8 mouse cellular contexts compared by ENCODE assay signal in genomic region chr4:40843726-40844125, GRCm38 (mm10). TPM values are rescaled to one million over a fixed set of nuclear protein-coding genes. Genes with fewer than 3 reads are reported as not detected.
DNase-seq lines count a peak whose midpoint lies in the region; ATAC-seq and TF ChIP-seq lines count a peak whose summit lies in the region.

No protein-coding gene starts in this region.

- no peak for DNase-seq in left cerebral cortex, adult 2 months (ENCODE audit: extremely low spot score in 1 of 2, low spot score in 2 of 2)
- no peak for DNase-seq in left cerebral cortex, adult 11 months (ENCODE audit: low spot score)
- no peak for DNase-seq in embryonic facial prominence, embryonic 10.5 days (ENCODE audit: low spot score)
- DNase-seq in heart, postnatal 0 days (ENCODE audit: low spot score) = no peak
- DNase-seq in layer of hippocampus, adult 9-10 months (ENCODE audit: low spot score) = no peak
- DNase-seq in layer of hippocampus, adult 11-12 months (ENCODE audit: low spot score) = no peak
- DNase-seq in c-Kit-positive CD71-positive TER-119-positive erythroid progenitor cells, embryonic 14.5 days (ENCODE audit: low spot score) = no peak

- ATAC-seq in heart, postnatal 0 days (ENCODE audit: insufficient read depth, low read depth) = no peak
- ATAC-seq in liver, embryonic 16.5 days (ENCODE audit: low read depth) = no peak

- intact Hi-C loops in left cerebral cortex, adult 2 months (cut with DNase I) = no loop called here

- TF ChIP-seq EP300 in heart, postnatal 0 days (IDR thresholded peaks at IDR 0.05; ENCODE audit: low read depth) = no peak

- H3K36me3 ChIP-seq in embryonic facial prominence, embryonic 10.5 days (replicated peaks) = peaks cover 5% of the 10 kb centered on the region; the same call in 1 of the 2 replicates
- H3K36me3 ChIP-seq in heart, postnatal 0 days (replicated peaks; ENCODE audit: control insufficient read depth, insufficient read depth, low read length) = no peaks in the 10 kb centered on the region
- peaks cover 4% of the 10 kb centered on the region for H3K36me3 ChIP-seq in liver, embryonic 16.5 days (ENCODE audit: control insufficient read depth, insufficient read depth)

- no peak overlapping the region; the same call in 1 of the 2 replicates for H3K9ac ChIP-seq in heart, postnatal 0 days (replicated peaks; ENCODE audit: low read depth, low read length)
- H3K9ac ChIP-seq in liver, embryonic 16.5 days (ENCODE audit: low read depth, low read length) = no peak overlapping the region

- H3K9me3 ChIP-seq in embryonic facial prominence, embryonic 10.5 days = no peaks in the 10 kb centered on the region
- H3K9me3 ChIP-seq in heart, postnatal 0 days (replicated peaks; ENCODE audit: control insufficient read depth, low read length) = no peaks in the 10 kb centered on the region
- no peaks in the 10 kb centered on the region for H3K9me3 ChIP-seq in liver, embryonic 16.5 days (replicated peaks; ENCODE audit: control insufficient read depth, low read length)

- peaks cover 29% of the 10 kb centered on the region for H3K4me1 ChIP-seq in embryonic facial prominence, embryonic 10.5 days
- peaks cover 97% of the 10 kb centered on the region for H3K4me1 ChIP-seq in heart, postnatal 0 days (ENCODE audit: control insufficient read depth, insufficient read depth)
- H3K4me1 ChIP-seq in liver, embryonic 16.5 days (ENCODE audit: control insufficient read depth, low read depth, low read length) = peaks cover 84% of the 10 kb centered on the region

- H3K27ac ChIP-seq in left cerebral cortex, adult 2 months = peak overlapping the region; percentile 24; the same call in 1 of the 2 replicates
- peak overlapping the region; percentile 21 for H3K27ac ChIP-seq in embryonic facial prominence, embryonic 10.5 days (replicated peaks)
- peak overlapping the region; percentile 97 for H3K27ac ChIP-seq in heart, postnatal 0 days (ENCODE audit: low read depth)
- H3K27ac ChIP-seq in liver, embryonic 16.5 days (ENCODE audit: low read length) = peak overlapping the region; percentile 65

- H3K27me3 ChIP-seq in embryonic facial prominence, embryonic 10.5 days (replicated peaks; ENCODE audit: low read depth, poor library complexity, severe bottlenecking) = no peaks in the 10 kb centered on the region
- no peaks in the 10 kb centered on the region for H3K27me3 ChIP-seq in heart, postnatal 0 days (ENCODE audit: control insufficient read depth, insufficient read depth, low read length)
- H3K27me3 ChIP-seq in liver, embryonic 16.5 days (ENCODE audit: control insufficient read depth, insufficient read depth, low read depth, low read length) = no peaks in the 10 kb centered on the region

- TF ChIP-seq CTCF in left cerebral cortex, adult 2 months (IDR thresholded peaks at IDR 0.05) = no peak
- TF ChIP-seq CTCF in heart, postnatal 0 days (IDR thresholded peaks at IDR 0.05; ENCODE audit: low read depth) = no peak

- H3K4me3 ChIP-seq in left cerebral cortex, adult 2 months = no peak overlapping the region
- H3K4me3 ChIP-seq in embryonic facial prominence, embryonic 10.5 days = no peak overlapping the region
- no peak overlapping the region for H3K4me3 ChIP-seq in heart, postnatal 0 days (ENCODE audit: low read depth, low read length)
- H3K4me3 ChIP-seq in liver, embryonic 16.5 days (ENCODE audit: low read depth, low read length) = no peak overlapping the region

- H3K4me2 ChIP-seq in heart, postnatal 0 days (ENCODE audit: low read depth, low read length) = peak overlapping the region; percentile 28; the same call in 1 of the 2 replicates
- no peak overlapping the region for H3K4me2 ChIP-seq in liver, embryonic 16.5 days (ENCODE audit: low read depth, low read length)

- WGBS in embryonic facial prominence, embryonic 10.5 days = 73% methylated on average over 8 of the region's 8 CpGs
- WGBS in heart, postnatal 0 days = 19% methylated on average over 8 of the region's 8 CpGs
- 68% methylated on average over 8 of the region's 8 CpGs for WGBS in liver, embryonic 16.5 days (ENCODE audit: insufficient replicate concordance)

RNA-seq across cellular contexts. Expression of gene B4galt1, which starts 10.1 kb away (rescaled TPM):
- 1 to 10 TPM; 5.0 to 8.2 TPM for total RNA-seq in left cerebral cortex, adult 2 months (2021)
- polyA plus RNA-seq in embryonic facial prominence, embryonic 10.5 days (2016; fragmentation: Nextera tagmentation; extraction: Ambion mirVana) = 23.8 and 24.7 TPM in 2 replicates
- 125 and 129 TPM in 2 replicates for total RNA-seq in heart, postnatal 0 days (2014; rRNA removed; ENCODE audit: low replicate concordance)
- polyA plus RNA-seq in heart, postnatal 0 days (2015; fragmentation: Nextera tagmentation; extraction: Ambion mirVana) = 49.6 and 50.3 TPM in 2 replicates
- 29.7 and 32.6 TPM in 2 replicates for polyA plus RNA-seq in liver, embryonic 16.5 days (2015; fragmentation: Nextera tagmentation; extraction: Ambion mirVana)

Comparison
In these comparisons a context has a peak if more than half of its experiments do, and no peak if none do; other contexts are left out.
1. H3K27ac ChIP-seq: peak in every context shown above with its lines; median percentile 97 in heart, postnatal 0 days; 65 in liver, embryonic 16.5 days; 24 in left cerebral cortex, adult 2 months; 21 in embryonic facial prominence, embryonic 10.5 days.